ENCODE assay signal across 26 mouse cellular contexts in the genomic region with DNA sequence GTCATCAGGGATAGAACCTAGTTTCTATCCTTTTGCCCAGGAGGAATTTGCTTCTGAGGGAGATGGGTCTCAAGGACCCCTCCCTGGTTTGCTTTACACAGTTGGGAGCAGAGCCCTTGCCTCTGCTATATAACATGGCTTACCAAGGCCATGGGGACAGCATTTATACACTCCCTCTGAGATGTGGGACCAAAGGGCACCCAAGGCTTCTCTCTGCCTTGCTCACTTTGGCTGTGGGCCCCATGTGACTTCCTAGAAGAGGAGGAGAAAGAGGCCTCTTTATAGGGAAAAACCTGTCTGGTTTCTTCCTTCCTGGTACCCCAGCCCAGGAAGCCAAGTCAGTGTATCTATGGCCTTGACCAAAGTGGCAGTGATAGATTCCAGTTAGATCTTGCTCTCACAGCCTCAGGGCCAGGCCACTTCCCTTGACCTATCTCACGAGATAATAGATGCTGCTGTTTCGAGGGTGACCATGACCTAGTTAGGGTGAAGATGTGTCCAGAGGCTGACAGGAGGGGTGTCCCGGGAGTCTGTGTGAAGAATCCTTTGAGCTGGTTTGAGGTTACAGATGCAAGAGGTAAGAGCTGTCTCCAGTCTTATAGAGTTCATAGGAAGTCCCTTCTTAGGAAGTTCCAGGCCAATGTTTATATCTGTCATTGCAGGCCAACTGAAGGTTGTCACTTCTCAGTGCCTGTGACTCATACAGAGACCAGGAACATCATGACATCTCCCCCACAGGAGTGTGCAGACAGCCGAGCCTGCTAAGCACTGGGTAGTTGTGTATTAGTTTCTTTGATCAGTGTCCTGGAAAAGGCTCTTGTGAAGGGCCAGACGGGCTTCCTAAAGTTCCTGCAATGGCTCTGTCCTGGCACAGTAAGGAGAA. TPM values are rescaled to one million over a fixed set of nuclear protein-coding genes. Genes with fewer than 3 reads are reported as not detected.
DNase-seq lines count a peak whose midpoint lies in the region; ATAC-seq and TF ChIP-seq lines count a peak whose summit lies in the region.
"Had no signal": no experiment of that assay in that cellular context is flagged by ENCODE, and none has a peak within 500 bp of the region (broad histone marks: within the 10 kb centered on the region; RNA-seq: fewer than 3 reads in every experiment).

No protein-coding gene starts in this region.

- no peak for ATAC-seq in kidney, embryonic 16.5 days (ENCODE audit: low FRiP score, low TSS enrichment)
- peak; percentile 62 for ATAC-seq in intestine, embryonic 16.5 days
- no peak for ATAC-seq in lung, postnatal 0 days
- ATAC-seq: forebrain, embryonic 16.5 days; midbrain, embryonic 13.5 days had no signal

- peak; percentile 75 to 90 for DNase-seq in adrenal gland, adult (ENCODE audit: inconsistent age in 2 of 2, low spot score in 1 of 2)
- no peak for DNase-seq in adrenal gland, adult 8-10 months
- peak; percentile 33 to 66 for DNase-seq in kidney, postnatal 25 days
- peak; percentile 68 for DNase-seq in adrenal gland, postnatal 14 days
- no peak for DNase-seq in ovary, postnatal 10 days (ENCODE audit: low spot score)
- DNase-seq in lung, postnatal 0 days (ENCODE audit: low spot score) = no peak
- DNase-seq: cerebellum, adult 11 months; cerebellum, postnatal 10 days; kidney, adult 8-10 months; layer of hippocampus, adult 9-11 months; liver, embryonic 13.5 days; lung, adult 2 months; right cerebral cortex, postnatal 14 days; thymus, postnatal 25 days had no signal

- H3K4me2 ChIP-seq in kidney, embryonic 16.5 days (replicated peaks; ENCODE audit: low read depth, low read length) = no peak overlapping the region
- no peak overlapping the region for H3K4me2 ChIP-seq in intestine, embryonic 16.5 days (ENCODE audit: low read depth, low read length)
- no peak overlapping the region for H3K4me2 ChIP-seq in lung, postnatal 0 days (replicated peaks; ENCODE audit: low read depth, low read length)
- H3K4me2 ChIP-seq: hindbrain, embryonic 15.5 days; liver, embryonic 13.5 days; midbrain, embryonic 13.5 days had no signal

- H3K9ac ChIP-seq in kidney, embryonic 16.5 days (replicated peaks; ENCODE audit: low read length) = no peak overlapping the region
- 0 out of 2 replicates have a peak overlapping the region, but pooled peaks have one; percentile 1 for H3K9ac ChIP-seq in intestine, embryonic 16.5 days (ENCODE audit: low read depth, low read length)
- no peak overlapping the region for H3K9ac ChIP-seq in lung, postnatal 0 days (replicated peaks; ENCODE audit: low read depth)
- H3K9ac ChIP-seq: hindbrain, embryonic 15.5 days; liver, embryonic 13.5 days; midbrain, embryonic 13.5 days had no signal

- no peak for TF ChIP-seq EP300 in lung, postnatal 0 days (IDR thresholded peaks at IDR 0.05)

- H3K27me3 ChIP-seq in kidney, embryonic 16.5 days (ENCODE audit: insufficient read depth, low read length) = no peaks in the 10 kb centered on the region
- no peaks in the 10 kb centered on the region for H3K27me3 ChIP-seq in intestine, embryonic 16.5 days (replicated peaks; ENCODE audit: control insufficient read depth, insufficient read depth, low read length)
- H3K27me3 ChIP-seq in lung, postnatal 0 days (replicated peaks; ENCODE audit: insufficient read depth, low read length) = no peaks in the 10 kb centered on the region

- 52% methylated on average over 5 of the region's 5 CpGs for WGBS in kidney, embryonic 16.5 days
- WGBS in intestine, embryonic 16.5 days = 45% methylated on average over 5 of the region's 5 CpGs
- WGBS in lung, postnatal 0 days = 67% methylated on average over 5 of the region's 5 CpGs

- H3K4me3 ChIP-seq in kidney, embryonic 16.5 days (ENCODE audit: low read length) = no peak overlapping the region
- no peak overlapping the region for H3K4me3 ChIP-seq in intestine, embryonic 16.5 days (ENCODE audit: low read length)
- H3K4me3 ChIP-seq in lung, postnatal 0 days (ENCODE audit: low read depth, low read length) = no peak overlapping the region
- H3K4me3 ChIP-seq: forebrain, embryonic 10.5 days; hindbrain, embryonic 15.5 days; left cerebral cortex, adult 2 months; liver, embryonic 13.5 days; megakaryocyte, embryonic 14.5 days; midbrain, embryonic 13.5 days had no signal

- no peak for TF ChIP-seq CTCF in lung, postnatal 0 days (IDR thresholded peaks at IDR 0.05)

- H3K9me3 ChIP-seq in kidney, embryonic 16.5 days (ENCODE audit: low read length) = no peaks in the 10 kb centered on the region
- H3K9me3 ChIP-seq in intestine, embryonic 16.5 days (ENCODE audit: control insufficient read depth, low read length) = no peaks in the 10 kb centered on the region
- H3K9me3 ChIP-seq in lung, postnatal 0 days (ENCODE audit: low read length) = no peaks in the 10 kb centered on the region
- H3K9me3 ChIP-seq: forebrain, embryonic 10.5 days; hindbrain, embryonic 15.5 days; liver, embryonic 13.5 days; megakaryocyte, embryonic 14.5 days; midbrain, embryonic 13.5 days had no signal

- peaks cover 46% of the 10 kb centered on the region for H3K4me1 ChIP-seq in kidney, embryonic 16.5 days (ENCODE audit: insufficient read depth, low read length)
- peaks cover 34% of the 10 kb centered on the region for H3K4me1 ChIP-seq in intestine, embryonic 16.5 days (ENCODE audit: control insufficient read depth, insufficient read depth, low read length)
- H3K4me1 ChIP-seq in lung, postnatal 0 days (ENCODE audit: insufficient read depth, low read depth, low read length) = peaks cover 17% of the 10 kb centered on the region; the same call in 1 of the 2 replicates

- no peak overlapping the region for H3K27ac ChIP-seq in kidney, embryonic 16.5 days (ENCODE audit: low read length)
- peak overlapping the region; percentile 90 for H3K27ac ChIP-seq in intestine, embryonic 16.5 days (ENCODE audit: low read length)
- H3K27ac ChIP-seq in lung, postnatal 0 days (ENCODE audit: low read length) = no peak overlapping the region
- H3K27ac ChIP-seq: forebrain, embryonic 10.5 days; hindbrain, embryonic 15.5 days; left cerebral cortex, adult 2 months; liver, embryonic 13.5 days; midbrain, embryonic 13.5 days had no signal

- H3K36me3 ChIP-seq in kidney, embryonic 16.5 days (ENCODE audit: insufficient read depth, low read length) = no peaks in the 10 kb centered on the region
- no peaks in the 10 kb centered on the region for H3K36me3 ChIP-seq in intestine, embryonic 16.5 days (ENCODE audit: control insufficient read depth, insufficient read depth, low read length)
- H3K36me3 ChIP-seq in lung, postnatal 0 days (ENCODE audit: insufficient read depth, low read length) = no peaks in the 10 kb centered on the region
- H3K36me3 ChIP-seq: forebrain, embryonic 10.5 days; hindbrain, embryonic 15.5 days; liver, embryonic 13.5 days; midbrain, embryonic 13.5 days had no signal

RNA-seq across cellular contexts. Expression of a gene that starts 10.8 kb away (rescaled TPM):
- total RNA-seq in adrenal gland, adult 8-10 months (2022) = 100 to 1,000 TPM in 2 of 4 experiments, 10 to 100 TPM in 2; 29.5 to 113 (median 69.5) TPM
- 0.92 and 1.4 TPM in 2 replicates for polyA plus RNA-seq in kidney, embryonic 16.5 days (2015; fragmentation: Nextera tagmentation; extraction: Ambion mirVana)
- total RNA-seq in adrenal gland, postnatal 14 days (2021) = 13.4 and 18.8 TPM in 2 replicates
- polyA plus RNA-seq in intestine, embryonic 16.5 days (2015; fragmentation: Nextera tagmentation; extraction: Ambion mirVana) = 7.4 and 10.6 TPM in 2 replicates
- 0.79 and 1.1 TPM in 2 replicates for polyA plus RNA-seq in lung, postnatal 0 days (2015; fragmentation: Nextera tagmentation; extraction: Ambion mirVana)
- total RNA-seq: hematopoietic stem cell, adult 5-6 weeks; left cerebral cortex, adult 2 months; left cerebral cortex, postnatal 36 days; monocyte, adult 5-6 weeks; neutrophil, adult 5-6 weeks had no signal
- polyA plus RNA-seq: forebrain, embryonic 10.5 days; liver, embryonic 13.5 days had no signal

RNA-seq across cellular contexts. Expression of a gene that starts 29.9 kb away (rescaled TPM):
- 10 to 100 TPM in 2 of 4 experiments, 1 to 10 TPM in 2; 3.3 to 15.4 (median 9.4) TPM for total RNA-seq in adrenal gland, adult 8-10 months (2022)
- polyA plus RNA-seq in kidney, embryonic 16.5 days (2015; fragmentation: Nextera tagmentation; extraction: Ambion mirVana) = 0.32 and 0.61 TPM in 2 replicates
- total RNA-seq in adrenal gland, postnatal 14 days (2021) = 0.96 and 1.7 TPM in 2 replicates
- 1.6 and 1.7 TPM in 2 replicates for polyA plus RNA-seq in intestine, embryonic 16.5 days (2015; fragmentation: Nextera tagmentation; extraction: Ambion mirVana)
- polyA plus RNA-seq in lung, postnatal 0 days (2015; fragmentation: Nextera tagmentation; extraction: Ambion mirVana) = 0.82 and 1.3 TPM in 2 replicates
- total RNA-seq: monocyte, adult 5-6 weeks had no signal

RNA-seq across cellular contexts. Expression of a gene that starts 38.8 kb away (rescaled TPM):
- not detected for total RNA-seq in adrenal gland, adult 8-10 months (2022)
- 3.3 and 4.1 TPM in 2 replicates for polyA plus RNA-seq in kidney, embryonic 16.5 days (2015; fragmentation: Nextera tagmentation; extraction: Ambion mirVana)
- total RNA-seq in adrenal gland, postnatal 14 days (2021) = not detected in 2 replicates
- 1.3 and 1.9 TPM in 2 replicates for polyA plus RNA-seq in intestine, embryonic 16.5 days (2015; fragmentation: Nextera tagmentation; extraction: Ambion mirVana)
- polyA plus RNA-seq in lung, postnatal 0 days (2015; fragmentation: Nextera tagmentation; extraction: Ambion mirVana) = 0.75 and 1.3 TPM in 2 replicates
- total RNA-seq: hematopoietic stem cell, adult 5-6 weeks; monocyte, adult 5-6 weeks; neutrophil, adult 5-6 weeks had no signal

RNA-seq across cellular contexts. Expression of a gene that starts 42.4 kb away (rescaled TPM):
- total RNA-seq in adrenal gland, adult 8-10 months (2022) = 10 to 100 TPM; 13.9 to 21.7 (median 19.0) TPM
- polyA plus RNA-seq in kidney, embryonic 16.5 days (2015; fragmentation: Nextera tagmentation; extraction: Ambion mirVana) = 19.5 and 20.1 TPM in 2 replicates
- total RNA-seq in adrenal gland, postnatal 14 days (2021) = 15.9 and 21.2 TPM in 2 replicates
- polyA plus RNA-seq in intestine, embryonic 16.5 days (2015; fragmentation: Nextera tagmentation; extraction: Ambion mirVana) = 61.6 and 69.2 TPM in 2 replicates
- 14.1 and 16.2 TPM in 2 replicates for polyA plus RNA-seq in lung, postnatal 0 days (2015; fragmentation: Nextera tagmentation; extraction: Ambion mirVana)

Comparison
In these comparisons a context has a peak if more than half of its experiments do, and no peak if none do; other contexts are left out.
1. DNase-seq: peak in adrenal gland, adult (2 of 2), kidney, postnatal 25 days (2 of 2) and adrenal gland, postnatal 14 days (single experiment); none in adrenal gland, adult 8-10 months (single experiment), ovary, postnatal 10 days (single experiment) and lung, postnatal 0 days (single experiment).